Mouse (Mus musculus): ENCODE measurements around the gene Tdrd3. TPM values are rescaled to one million over a fixed set of nuclear protein-coding genes. Genes with fewer than 3 reads are reported as not detected.
A peak's percentile ranks its signal among the peaks of the same experiment; 100 is the strongest.

Gene Tdrd3
- total RNA-seq, 1 experiment from 2014 or later, result 44.0 TPM

- no peak for DNase-seq
Measured at GRCm38 (mm10) chr14:87567034-87567461, 150.6 kb downstream of the Tdrd3 start.

- DNase-seq, result peak; percentile 6
Measured at GRCm38 (mm10) chr14:87567626-87568446, 151.4 kb downstream of the Tdrd3 start.

GRCm38 (mm10) chr14:87568447-87568908 is 152.0 kb downstream of the Tdrd3 start:
- DNase-seq, result peak; percentile 37

DNA sequence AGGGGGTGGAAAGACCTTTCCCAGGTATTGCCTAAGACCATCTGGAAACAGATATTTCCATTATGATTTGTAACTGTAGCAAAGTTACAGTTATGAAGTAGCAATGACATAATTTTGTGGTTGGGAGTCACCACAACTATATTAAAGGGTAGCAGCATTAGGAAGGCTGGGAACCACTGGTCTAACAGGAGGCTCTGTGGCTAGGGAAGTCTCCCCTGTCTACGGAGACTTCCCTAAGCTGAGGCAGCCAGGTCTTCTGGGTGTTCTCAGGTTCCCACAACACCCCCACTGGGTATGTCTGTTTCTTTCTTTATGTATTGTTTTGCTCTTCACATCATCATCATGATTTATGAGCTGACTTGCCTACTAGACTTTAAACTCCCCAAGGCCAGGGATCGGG is 153.0 kb downstream of the Tdrd3 start:
- no peak for DNase-seq

- DNase-seq, result no peak
Measured at GRCm38 (mm10) chr14:87572453-87572852, 156.0 kb downstream of the Tdrd3 start.

- DNase-seq, result no peak
Measured at GRCm38 (mm10) chr14:87582610-87583009, 166.2 kb downstream of the Tdrd3 start.
